Mouse (Mus musculus): ENCODE data around the gene Glt1d1. TPM values are rescaled to one million over a fixed set of nuclear protein-coding genes. Genes with fewer than 3 reads are reported as not detected.

The Glt1d1 gene
- polyA plus RNA-seq, 1 experiment from 2014 or later = 1.3 TPM

GRCm38 (mm10) chr5:127673913-127674312 is 41.9 kb downstream of the Glt1d1 start:
- ATAC-seq = no peak
- WGBS = 95% methylated on average over 8 of the region's 8 CpGs
- no peaks in the 10 kb centered on the region for H3K27me3 ChIP-seq

GRCm38 (mm10) chr5:127677561-127677960 is 45.5 kb downstream of the Glt1d1 start:
- Histone ChIP-seq H3K4me3 (no peak overlapping the region), H3K27me3 (no peaks in the 10 kb centered on the region), H3K4me2 (no peak overlapping the region), H3K9me3 (replicated peaks) (peaks cover 5% of the 10 kb centered on the region; the same call in 1 of the 2 replicates), H3K4me1 (no peaks in the 10 kb centered on the region), H3K27ac (no peak overlapping the region), H3K9ac (no peak overlapping the region), H3K36me3 (ENCODE audit: poor library complexity, severe bottlenecking) (0 out of 2 replicates have a peak, but pooled peaks cover 4% of the 10 kb centered on the region)
- ATAC-seq = no peak
- 95% methylated on average over 2 of the region's 2 CpGs for WGBS

More at GRCm38 (mm10) chr5:127673913-127674312, 41.9 kb downstream of the Glt1d1 start:
- Histone ChIP-seq H3K4me2 (no peak overlapping the region), H3K4me3 (no peak overlapping the region), H3K9me3 (replicated peaks) (peaks cover 5% of the 10 kb centered on the region; the same call in 1 of the 2 replicates), H3K4me1 (no peaks in the 10 kb centered on the region), H3K27ac (no peak overlapping the region), H3K36me3 (ENCODE audit: poor library complexity, severe bottlenecking) (0 out of 2 replicates have a peak, but pooled peaks cover 4% of the 10 kb centered on the region), H3K9ac (no peak overlapping the region)

- Histone ChIP-seq H3K27ac (no peak overlapping the region), H3K9me3 (replicated peaks) (peaks cover 5% of the 10 kb centered on the region; the same call in 1 of the 2 replicates), H3K9ac (no peak overlapping the region), H3K4me3 (no peak overlapping the region), H3K36me3 (ENCODE audit: poor library complexity, severe bottlenecking) (0 out of 2 replicates have a peak, but pooled peaks cover 4% of the 10 kb centered on the region), H3K4me1 (no peaks in the 10 kb centered on the region), H3K4me2 (no peak overlapping the region), H3K27me3 (no peaks in the 10 kb centered on the region)
- ATAC-seq = no peak
- WGBS = 97% methylated on average over 5 of the region's 5 CpGs
These were observed 46.4 kb downstream of the Glt1d1 start for GRCm38 (mm10) chr5:127678501-127678900.

GRCm38 (mm10) chr5:127688568-127689170 is 56.6 kb downstream of the Glt1d1 start:
- no peak overlapping the region for H3K9ac ChIP-seq
- H3K4me2 ChIP-seq = no peak overlapping the region
- WGBS = 80% methylated on average over 9 of the region's 9 CpGs
- no peaks in the 10 kb centered on the region for H3K9me3 ChIP-seq (replicated peaks)
- no peak overlapping the region for H3K27ac ChIP-seq
- H3K36me3 ChIP-seq (ENCODE audit: poor library complexity, severe bottlenecking) = 0 out of 2 replicates have a peak, but pooled peaks cover 6% of the 10 kb centered on the region
- no peaks in the 10 kb centered on the region for H3K27me3 ChIP-seq
- H3K4me3 ChIP-seq = no peak overlapping the region
- no peaks in the 10 kb centered on the region for H3K4me1 ChIP-seq
- no peak for ATAC-seq

- no peaks in the 10 kb centered on the region for H3K9me3 ChIP-seq (replicated peaks)
- WGBS = 92% methylated on average over 10 of the region's 10 CpGs
- H3K27ac ChIP-seq = no peak overlapping the region
- 0 out of 2 replicates have a peak, but pooled peaks cover 6% of the 10 kb centered on the region for H3K36me3 ChIP-seq (ENCODE audit: poor library complexity, severe bottlenecking)
- no peaks in the 10 kb centered on the region for H3K4me1 ChIP-seq
- H3K4me3 ChIP-seq = no peak overlapping the region
- no peak overlapping the region for H3K4me2 ChIP-seq
- H3K9ac ChIP-seq = no peak overlapping the region
- no peak for ATAC-seq
- H3K27me3 ChIP-seq = no peaks in the 10 kb centered on the region
These were observed 59.0 kb downstream of the Glt1d1 start for GRCm38 (mm10) chr5:127691085-127691484.

- Histone ChIP-seq H3K36me3 (ENCODE audit: poor library complexity, severe bottlenecking) (0 out of 2 replicates have a peak, but pooled peaks cover 6% of the 10 kb centered on the region), H3K9me3 (replicated peaks) (no peaks in the 10 kb centered on the region), H3K4me3 (no peak overlapping the region), H3K9ac (no peak overlapping the region), H3K27me3 (no peaks in the 10 kb centered on the region), H3K27ac (no peak overlapping the region), H3K4me1 (no peaks in the 10 kb centered on the region), H3K4me2 (no peak overlapping the region)
- ATAC-seq = no peak
- WGBS = 85% methylated on average over 21 of the region's 21 CpGs
These were observed 59.5 kb downstream of the Glt1d1 start for GRCm38 (mm10) chr5:127691581-127691980.

GRCm38 (mm10) chr5:127695898-127696297 is 63.8 kb downstream of the Glt1d1 start:
- 78% methylated on average over 4 of the region's 4 CpGs for WGBS
- Histone ChIP-seq H3K9ac (no peak overlapping the region), H3K36me3 (ENCODE audit: poor library complexity, severe bottlenecking) (0 out of 2 replicates have a peak, but pooled peaks cover 5% of the 10 kb centered on the region), H3K27ac (no peak overlapping the region), H3K27me3 (no peaks in the 10 kb centered on the region), H3K4me3 (no peak overlapping the region), H3K4me2 (no peak overlapping the region), H3K9me3 (replicated peaks) (no peaks in the 10 kb centered on the region), H3K4me1 (no peaks in the 10 kb centered on the region)
- no peak for ATAC-seq

GRCm38 (mm10) chr5:127696602-127697001 is 64.5 kb downstream of the Glt1d1 start:
- WGBS = 98% methylated on average over 4 of the region's 4 CpGs
- Histone ChIP-seq H3K9me3 (replicated peaks) (no peaks in the 10 kb centered on the region), H3K4me1 (no peaks in the 10 kb centered on the region), H3K27me3 (no peaks in the 10 kb centered on the region), H3K9ac (no peak overlapping the region), H3K4me2 (no peak overlapping the region), H3K4me3 (no peak overlapping the region), H3K27ac (no peak overlapping the region), H3K36me3 (ENCODE audit: poor library complexity, severe bottlenecking) (no peaks in the 10 kb centered on the region)
- no peak for ATAC-seq

- no peak overlapping the region for H3K4me3 ChIP-seq
- H3K27me3 ChIP-seq = no peaks in the 10 kb centered on the region
- no peaks in the 10 kb centered on the region for H3K9me3 ChIP-seq (replicated peaks)
- WGBS = 88% methylated on average over 2 of the region's 2 CpGs
- peaks cover 2% of the 10 kb centered on the region; the same call in 1 of the 2 replicates for H3K4me1 ChIP-seq
- no peak overlapping the region for H3K27ac ChIP-seq
- no peak for ATAC-seq
- H3K9ac ChIP-seq = no peak overlapping the region
- H3K4me2 ChIP-seq = no peak overlapping the region
- H3K36me3 ChIP-seq (ENCODE audit: poor library complexity, severe bottlenecking) = no peaks in the 10 kb centered on the region
These were observed 66.5 kb downstream of the Glt1d1 start for GRCm38 (mm10) chr5:127698525-127698924.

- Histone ChIP-seq H3K36me3 (ENCODE audit: poor library complexity, severe bottlenecking) (no peaks in the 10 kb centered on the region), H3K4me2 (no peak overlapping the region), H3K9ac (no peak overlapping the region), H3K4me1 (peaks cover 8% of the 10 kb centered on the region; the same call in 1 of the 2 replicates), H3K9me3 (replicated peaks) (no peaks in the 10 kb centered on the region), H3K27ac (no peak overlapping the region), H3K27me3 (no peaks in the 10 kb centered on the region), H3K4me3 (no peak overlapping the region)
- WGBS = 97% methylated on average over 5 of the region's 5 CpGs
- no peak for ATAC-seq
These were observed 67.6 kb downstream of the Glt1d1 start for GRCm38 (mm10) chr5:127699679-127700078.

- peaks cover 8% of the 10 kb centered on the region; the same call in 1 of the 2 replicates for H3K4me1 ChIP-seq
- no peak overlapping the region for H3K4me3 ChIP-seq
- H3K4me2 ChIP-seq = no peak overlapping the region
- no peaks in the 10 kb centered on the region for H3K36me3 ChIP-seq (ENCODE audit: poor library complexity, severe bottlenecking)
- no peaks in the 10 kb centered on the region for H3K9me3 ChIP-seq (replicated peaks)
- no peak overlapping the region for H3K9ac ChIP-seq
- 78% methylated on average over 6 of the region's 6 CpGs for WGBS
- ATAC-seq = no peak
- no peaks in the 10 kb centered on the region for H3K27me3 ChIP-seq
- no peak overlapping the region for H3K27ac ChIP-seq
These were observed 68.1 kb downstream of the Glt1d1 start for GRCm38 (mm10) chr5:127700156-127700555.

- no peaks in the 10 kb centered on the region for H3K27me3 ChIP-seq
- H3K9ac ChIP-seq = no peak overlapping the region
- peaks cover 8% of the 10 kb centered on the region; the same call in 1 of the 2 replicates for H3K4me1 ChIP-seq
- peak overlapping the region; percentile 14; the same call in 1 of the 2 replicates for H3K27ac ChIP-seq
- H3K4me2 ChIP-seq = no peak overlapping the region
- WGBS = 37% methylated on average over 9 of the region's 9 CpGs
- ATAC-seq = no peak
- H3K4me3 ChIP-seq = no peak overlapping the region
- H3K36me3 ChIP-seq (ENCODE audit: poor library complexity, severe bottlenecking) = no peaks in the 10 kb centered on the region; the same call in 1 of the 2 replicates
- no peaks in the 10 kb centered on the region for H3K9me3 ChIP-seq (replicated peaks)
These were observed 71.6 kb downstream of the Glt1d1 start for GRCm38 (mm10) chr5:127703609-127704180.

Measured in forebrain, embryonic 13.5 days (tissue).